Mouse (Mus musculus): Measurements from ENCODE around the gene Pacsin1. TPM values are rescaled to one million over a fixed set of nuclear protein-coding genes. Genes with fewer than 3 reads are reported as not detected.

Gene Pacsin1
- polyA plus RNA-seq, 1 experiment from 2014 or later, result 11.6 TPM

DNA sequence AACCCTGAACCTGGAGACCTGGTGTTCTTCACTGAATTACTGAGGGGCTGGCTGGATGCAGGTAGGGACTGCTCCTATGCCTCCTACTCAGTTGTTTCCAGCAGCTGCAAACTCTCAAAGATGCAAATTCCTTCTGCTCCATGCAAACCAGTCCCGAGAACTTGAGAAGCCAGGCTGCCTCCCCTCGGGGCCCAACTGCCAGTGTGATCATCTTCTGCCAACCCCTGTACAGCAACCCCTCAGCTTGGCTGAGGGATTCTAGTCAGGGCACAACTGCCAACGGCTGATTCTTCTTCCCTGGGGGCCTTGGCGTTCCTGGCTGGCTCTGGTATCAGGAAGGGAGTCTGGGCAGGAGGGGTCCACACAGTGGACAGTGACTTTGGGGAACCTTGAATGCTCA is 91.1 kb downstream of the Pacsin1 start:
- WGBS, result 69% methylated on average over 4 of the region's 4 CpGs
- H3K27me3 ChIP-seq (replicated peaks), result no peaks in the 10 kb centered on the region
- H3K36me3 ChIP-seq, result no peaks in the 10 kb centered on the region
- H3K4me3 ChIP-seq, result no peak overlapping the region
- H3K27ac ChIP-seq, result no peak overlapping the region
- H3K9me3 ChIP-seq, result no peaks in the 10 kb centered on the region
- no peak overlapping the region for H3K9ac ChIP-seq
- no peak for ATAC-seq (ENCODE audit: low FRiP score, low read depth)
- H3K4me2 ChIP-seq (replicated peaks), result no peak overlapping the region
- H3K4me1 ChIP-seq, result no peaks in the 10 kb centered on the region

DNA sequence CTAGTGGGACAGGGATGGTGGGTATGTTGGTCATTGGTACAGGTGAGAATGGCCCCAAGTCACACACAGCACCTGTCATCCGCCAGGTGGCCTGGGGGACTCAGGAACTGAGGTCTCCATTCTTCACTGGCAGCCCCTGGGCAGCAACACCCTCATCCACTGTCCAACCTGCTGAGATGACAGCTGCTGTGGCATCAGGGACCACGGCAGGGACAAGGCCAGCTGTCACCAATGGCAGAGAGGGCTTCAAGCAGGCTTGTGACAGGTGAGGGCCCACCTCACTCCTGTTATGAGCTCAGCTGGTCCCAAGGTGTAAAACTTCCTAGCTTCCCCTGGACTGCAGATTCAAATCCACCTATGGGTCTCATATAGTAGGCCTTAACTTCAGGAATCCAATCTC is 92.8 kb downstream of the Pacsin1 start:
- no peak overlapping the region for H3K4me3 ChIP-seq
- H3K4me2 ChIP-seq (replicated peaks), result no peak overlapping the region
- H3K4me1 ChIP-seq, result no peaks in the 10 kb centered on the region
- peaks cover 7% of the 10 kb centered on the region; the same call in 1 of the 2 replicates for H3K36me3 ChIP-seq
- H3K9ac ChIP-seq, result no peak overlapping the region
- ATAC-seq (ENCODE audit: low FRiP score, low read depth), result no peak
- H3K27ac ChIP-seq, result no peak overlapping the region
- 82% methylated on average over 2 of the region's 2 CpGs for WGBS
- H3K27me3 ChIP-seq (replicated peaks), result no peaks in the 10 kb centered on the region
- no peaks in the 10 kb centered on the region for H3K9me3 ChIP-seq

DNA sequence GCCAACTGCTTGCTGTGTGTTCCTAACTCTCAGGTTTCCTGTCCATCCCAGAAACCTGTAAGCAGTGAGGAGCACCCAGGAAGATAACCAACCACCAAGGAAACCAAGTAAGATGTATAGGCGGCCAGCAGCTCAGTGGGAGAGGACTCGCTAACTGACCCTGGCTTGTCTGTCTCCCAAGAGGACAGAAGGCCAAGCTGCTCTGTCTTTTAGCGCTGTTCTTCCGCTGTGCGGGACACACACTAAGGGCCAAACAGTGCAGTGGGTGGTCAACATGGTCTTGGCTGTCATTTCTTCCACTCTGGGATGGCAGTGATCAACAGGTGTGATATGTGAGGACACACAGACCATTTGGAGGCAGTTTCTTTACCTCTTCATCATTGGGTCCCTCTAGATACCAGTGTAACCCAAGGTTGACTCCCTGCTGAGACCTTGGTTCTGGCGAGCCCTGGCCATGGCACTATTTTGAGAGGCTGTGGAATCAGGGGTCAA is 95.2 kb downstream of the Pacsin1 start:
- no peak for ATAC-seq (ENCODE audit: low FRiP score, low read depth)
- no peaks in the 10 kb centered on the region for H3K27me3 ChIP-seq (replicated peaks)

GRCm38 (mm10) chr17:27751314-27752202 is 96.2 kb downstream of the Pacsin1 start:
- 94% methylated on average over 8 of the region's 8 CpGs for WGBS
- Histone ChIP-seq H3K4me2 (replicated peaks) (no peak overlapping the region), H3K27ac (no peak overlapping the region), H3K36me3 (peaks cover 10% of the 10 kb centered on the region; the same call in 1 of the 2 replicates), H3K27me3 (replicated peaks) (no peaks in the 10 kb centered on the region), H3K9ac (0 out of 2 replicates have a peak overlapping the region, but pooled peaks have one; percentile 8), H3K4me1 (no peaks in the 10 kb centered on the region), H3K9me3 (no peaks in the 10 kb centered on the region), H3K4me3 (no peak overlapping the region)
- ATAC-seq (ENCODE audit: low FRiP score, low read depth), result no peak

More for the DNA sequence above, 95.2 kb downstream of the Pacsin1 start:
- H3K9me3 ChIP-seq, result no peaks in the 10 kb centered on the region
- 89% methylated on average over 6 of the region's 6 CpGs for whole genome bisulfite sequencing
- no peak overlapping the region for H3K27ac ChIP-seq
- H3K9ac ChIP-seq, result no peak overlapping the region
- no peaks in the 10 kb centered on the region for H3K4me1 ChIP-seq
- H3K4me3 ChIP-seq, result no peak overlapping the region
- peaks cover 10% of the 10 kb centered on the region; the same call in 1 of the 2 replicates for H3K36me3 ChIP-seq
- H3K4me2 ChIP-seq (replicated peaks), result no peak overlapping the region

DNA sequence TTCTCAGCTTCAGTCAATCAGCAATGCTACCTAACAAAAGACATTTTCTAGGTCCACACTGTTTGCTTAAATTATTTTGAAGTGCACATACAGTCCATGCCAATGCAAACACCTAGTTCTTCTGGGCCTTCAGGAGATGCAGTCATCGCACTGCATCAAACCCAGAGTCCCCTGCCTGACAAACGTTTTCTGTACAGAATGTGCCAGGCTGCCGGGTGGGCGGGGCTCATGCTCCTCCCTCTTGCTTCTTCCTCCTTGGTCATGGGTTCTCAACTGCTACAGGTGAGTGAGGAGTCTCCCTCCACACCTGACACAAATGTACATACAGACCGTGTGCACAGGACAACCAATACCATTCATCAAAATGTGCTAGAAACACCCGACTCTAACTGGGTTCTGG is 104.9 kb downstream of the Pacsin1 start:
- peaks cover 8% of the 10 kb centered on the region; the same call in 1 of the 2 replicates for H3K4me1 ChIP-seq
- H3K36me3 ChIP-seq, result peaks cover 8% of the 10 kb centered on the region
- H3K4me3 ChIP-seq, result no peak overlapping the region
- H3K27me3 ChIP-seq (replicated peaks), result no peaks in the 10 kb centered on the region
- H3K4me2 ChIP-seq (replicated peaks), result no peak overlapping the region
- H3K27ac ChIP-seq, result no peak overlapping the region
- H3K9ac ChIP-seq, result no peak overlapping the region
- ATAC-seq (ENCODE audit: low FRiP score, low read depth), result no peak
- WGBS, result 84% methylated on average over 6 of the region's 6 CpGs
- H3K9me3 ChIP-seq, result 0 out of 2 replicates have a peak, but pooled peaks cover 6% of the 10 kb centered on the region

Other genes starting within 250 kb of the Pacsin1 start
- 2.7 and 3.4 TPM in 2 replicates for gene Grm4, start 134.1 kb upstream of the Pacsin1 start, polyA plus RNA-seq (2016; fragmentation: Nextera tagmentation; extraction: Ambion mirVana)
- gene Hmga1, start 99.0 kb upstream of the Pacsin1 start, polyA plus RNA-seq (2016; fragmentation: Nextera tagmentation; extraction: Ambion mirVana), result 196 and 214 TPM in 2 replicates
- gene AI413582, start 89.8 kb upstream of the Pacsin1 start, polyA plus RNA-seq (2016; fragmentation: Nextera tagmentation; extraction: Ambion mirVana), result 25.0 and 30.9 TPM in 2 replicates
- gene Nudt3, start 32.0 kb upstream of the Pacsin1 start, polyA plus RNA-seq (2016; fragmentation: Nextera tagmentation; extraction: Ambion mirVana), result 213 and 227 TPM in 2 replicates
- not detected in 2 replicates for gene RPS10-NUDT3, start 20.3 kb upstream of the Pacsin1 start, polyA plus RNA-seq (2016; fragmentation: Nextera tagmentation; extraction: Ambion mirVana)
- gene Rps10, start 18.8 kb upstream of the Pacsin1 start, polyA plus RNA-seq (2016; fragmentation: Nextera tagmentation; extraction: Ambion mirVana), result 639 and 684 TPM in 2 replicates
- gene Spdef, start 73.4 kb downstream of the Pacsin1 start, polyA plus RNA-seq (2016; fragmentation: Nextera tagmentation; extraction: Ambion mirVana), result 0.13 and 0.33 TPM in 2 replicates
- gene D17Wsu92e, start 165.1 kb downstream of the Pacsin1 start, polyA plus RNA-seq (2016; fragmentation: Nextera tagmentation; extraction: Ambion mirVana), result 11.5 and 12.1 TPM in 2 replicates
- gene Snrpc, start 182.6 kb downstream of the Pacsin1 start, polyA plus RNA-seq (2016; fragmentation: Nextera tagmentation; extraction: Ambion mirVana), result 322 and 330 TPM in 2 replicates
- 7.8 TPM in 2 replicates for gene Uhrf1bp1, start 200.9 kb downstream of the Pacsin1 start, polyA plus RNA-seq (2016; fragmentation: Nextera tagmentation; extraction: Ambion mirVana)